ENCODE assay signal across 8 mouse cellular contexts in genomic region chr11:97310895-97311631, GRCm38 (mm10). TPM values are rescaled to one million over a fixed set of nuclear protein-coding genes. Genes with fewer than 3 reads are reported as not detected.
DNase-seq lines count a peak whose midpoint lies in the region; ATAC-seq lines count a peak whose summit lies in the region.

No protein-coding gene starts in this region.

- 2% methylated on average over 18 of the region's 18 CpGs for WGBS in kidney, embryonic 14.5 days

- H3K9me3 ChIP-seq in kidney, embryonic 14.5 days (ENCODE audit: control insufficient read depth, low read length), result no peaks in the 10 kb centered on the region

- peaks cover 14% of the 10 kb centered on the region for H3K4me1 ChIP-seq in kidney, embryonic 14.5 days (ENCODE audit: control insufficient read depth, insufficient read depth, low read length)

- no peaks in the 10 kb centered on the region for H3K27me3 ChIP-seq in kidney, embryonic 14.5 days (ENCODE audit: control insufficient read depth, insufficient read depth, low read length)

- ATAC-seq in kidney, embryonic 14.5 days (ENCODE audit: low FRiP score, low TSS enrichment), result no peak

- peak overlapping the region; percentile 52 for H3K4me2 ChIP-seq in kidney, embryonic 14.5 days (replicated peaks; ENCODE audit: low read depth, low read length)

- H3K27ac ChIP-seq in kidney, embryonic 14.5 days (ENCODE audit: low read depth, low read length), result peak overlapping the region; percentile 6

- H3K4me3 ChIP-seq in kidney, embryonic 14.5 days (ENCODE audit: low read length), result peak overlapping the region; percentile 18

- H3K9ac ChIP-seq in kidney, embryonic 14.5 days (ENCODE audit: low read depth, low read length), result peak overlapping the region; percentile 24; the same call in 1 of the 2 replicates

- H3K36me3 ChIP-seq in kidney, embryonic 14.5 days (ENCODE audit: control insufficient read depth, insufficient read depth, low read length), result no peaks in the 10 kb centered on the region

- DNase-seq in cerebellum, adult 18-20 months, result peak; percentile 31 to 43
- DNase-seq in cerebellum, postnatal 36 days, result no peak
- peak; percentile 75 for DNase-seq in ZHBTc4 (ENCODE audit: low read depth, low spot score)
- DNase-seq in heart, adult 18-20 months, result peak; percentile 65 to 78
- peak; percentile 69 for DNase-seq in mesoderm, embryonic 11.5 days (ENCODE audit: low read depth, low spot score)
- no peak for DNase-seq in right cerebral cortex, postnatal 25 days
- no peak for DNase-seq in cerebellum, adult 11-12 months

RNA-seq across cellular contexts. Expression of gene Mrpl45, which starts 4.5 kb away (rescaled TPM):
- total RNA-seq in heart, adult 18-20 months (2021), result 10 to 100 TPM; 59.6 to 70.9 TPM
- polyA plus RNA-seq in kidney, embryonic 14.5 days (2014; fragmentation: Nextera tagmentation; extraction: Ambion mirVana), result 58.4 and 64.8 TPM in 2 replicates

RNA-seq across cellular contexts. Expression of gene Npepps, which starts 30.6 kb away (rescaled TPM):
- total RNA-seq in heart, adult 18-20 months (2021), result 10 to 100 TPM; 75.9 to 77.7 TPM
- 53.6 and 78.6 TPM in 2 replicates for polyA plus RNA-seq in kidney, embryonic 14.5 days (2014; fragmentation: Nextera tagmentation; extraction: Ambion mirVana)

RNA-seq across cellular contexts. Expression of gene Gpr179, which starts 40.8 kb away (rescaled TPM):
- total RNA-seq in heart, adult 18-20 months (2021), result not detected
- 0.07 and 0.10 TPM in 2 replicates for polyA plus RNA-seq in kidney, embryonic 14.5 days (2014; fragmentation: Nextera tagmentation; extraction: Ambion mirVana)

RNA-seq across cellular contexts. Expression of gene Socs7, which starts 51.3 kb away (rescaled TPM):
- total RNA-seq in heart, adult 18-20 months (2021), result 10 to 100 TPM; 21.9 to 22.8 TPM
- polyA plus RNA-seq in kidney, embryonic 14.5 days (2014; fragmentation: Nextera tagmentation; extraction: Ambion mirVana), result 2.5 and 3.7 TPM in 2 replicates

Comparison
In these comparisons a context has a peak if more than half of its experiments do, and no peak if none do; other contexts are left out.
1. DNase-seq: peak in cerebellum, adult 18-20 months (2 of 2), ZHBTc4 (single experiment), heart, adult 18-20 months (2 of 2) and mesoderm, embryonic 11.5 days (single experiment); none in cerebellum, postnatal 36 days (0 of 2), right cerebral cortex, postnatal 25 days (single experiment) and cerebellum, adult 11-12 months (single experiment).